ENCODE assay signal across 15 mouse cellular contexts in the genomic region with DNA sequence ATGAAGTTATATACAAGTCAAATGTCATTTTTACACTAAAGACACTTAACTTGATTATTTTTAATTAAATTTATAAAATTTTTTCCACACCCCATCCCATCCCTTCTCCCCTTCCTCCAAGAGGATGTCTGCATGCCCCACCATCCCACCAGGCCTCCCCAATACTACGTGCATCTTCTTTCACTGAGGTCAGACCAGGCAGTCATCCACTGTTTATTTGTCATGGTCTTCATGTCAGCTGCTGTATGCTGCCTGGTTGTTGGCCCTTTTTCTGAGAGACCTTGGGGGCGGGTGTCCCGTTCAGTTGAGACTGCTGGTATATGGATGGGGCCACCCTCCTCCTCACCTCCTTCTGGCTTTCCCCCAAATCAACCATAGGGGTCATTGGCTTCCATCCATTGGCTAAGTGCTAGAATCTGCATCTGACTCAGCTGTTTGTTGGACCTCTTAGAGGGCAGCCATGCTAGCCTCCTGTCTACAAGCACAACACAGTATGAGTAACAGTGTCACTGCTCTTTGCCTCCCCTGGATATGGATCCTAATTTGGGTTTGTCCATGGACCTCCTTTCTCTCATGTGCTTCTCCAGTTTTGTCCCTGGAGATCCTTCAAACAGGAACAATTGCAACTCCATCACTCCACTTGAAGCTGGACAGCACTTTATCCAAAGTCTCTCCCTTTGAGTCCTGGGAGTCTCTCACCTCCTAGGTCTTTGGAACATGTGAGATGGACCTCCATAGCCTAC. TPM values are rescaled to one million over a fixed set of nuclear protein-coding genes. Genes with fewer than 3 reads are reported as not detected.
A peak's percentile ranks its signal among the peaks of the same experiment; 100 is the strongest.
DNase-seq lines count a peak whose midpoint lies in the region; ATAC-seq and TF ChIP-seq lines count a peak whose summit lies in the region.
"Not testable (repeated sequence)": the region's sequence is repeated elsewhere in the genome, so short reads cannot be mapped to it uniquely, and the experiment has no call there.
"Had no signal": no experiment of that assay in that cellular context is flagged by ENCODE, and none has a peak within 500 bp of the region (broad histone marks: within the 10 kb centered on the region; RNA-seq: fewer than 3 reads in every experiment).

No protein-coding gene starts in this region.

- H3K9ac ChIP-seq in embryonic facial prominence, embryonic 15.5 days; hindbrain, embryonic 13.5 days; limb, embryonic 12.5 days (replicated peaks); lung, postnatal 0 days (replicated peaks; ENCODE audit: low read depth): not testable (repeated sequence)

- H3K4me2 ChIP-seq in embryonic facial prominence, embryonic 15.5 days (replicated peaks); hindbrain, embryonic 13.5 days; limb, embryonic 12.5 days; lung, postnatal 0 days (replicated peaks; ENCODE audit: low read depth, low read length): not testable (repeated sequence)

- H3K9me3 ChIP-seq in embryonic facial prominence, embryonic 15.5 days (replicated peaks); heart, embryonic 10.5 days; lung, postnatal 0 days (ENCODE audit: low read length): not testable (repeated sequence)
- peaks cover 17% of the 10 kb centered on the region; the same call in 1 of the 2 replicates for H3K9me3 ChIP-seq in hindbrain, embryonic 13.5 days
- H3K9me3 ChIP-seq in limb, embryonic 12.5 days, result peaks cover 18% of the 10 kb centered on the region

- ATAC-seq in embryonic facial prominence, embryonic 15.5 days (ENCODE audit: insufficient number of reproducible peaks, low FRiP score, low TSS enrichment, low read depth), result peak; percentile 69
- ATAC-seq in hindbrain, embryonic 13.5 days (ENCODE audit: low FRiP score), result peak; percentile 49; the same call in 1 of the 2 replicates
- peak; percentile 63; the same call in 1 of the 2 replicates for ATAC-seq in limb, embryonic 12.5 days (ENCODE audit: insufficient number of reproducible peaks, insufficient read depth, low FRiP score, low TSS enrichment, low read depth)
- ATAC-seq in lung, postnatal 0 days, result not testable (repeated sequence)
- peak; percentile 72 for ATAC-seq in monocyte, adult 5-6 weeks (replicated peaks; ENCODE audit: insufficient number of reproducible peaks, low FRiP score, low TSS enrichment, poor library complexity, severe bottlenecking)

- 72% methylated on average over 3 of the region's 3 CpGs for WGBS in embryonic facial prominence, embryonic 15.5 days
- WGBS in heart, embryonic 10.5 days, result 77% methylated on average over 3 of the region's 3 CpGs
- WGBS in hindbrain, embryonic 13.5 days, result 87% methylated on average over 3 of the region's 3 CpGs
- 86% methylated on average over 3 of the region's 3 CpGs for WGBS in limb, embryonic 12.5 days
- 79% methylated on average over 3 of the region's 3 CpGs for WGBS in lung, postnatal 0 days

- not testable (repeated sequence) for H3K36me3 ChIP-seq in embryonic facial prominence, embryonic 15.5 days; heart, embryonic 10.5 days; hindbrain, embryonic 13.5 days; limb, embryonic 12.5 days; lung, postnatal 0 days (ENCODE audit: insufficient read depth, low read length)

- TF ChIP-seq EP300 in lung, postnatal 0 days (IDR thresholded peaks at IDR 0.05), result not testable (repeated sequence)

- H3K4me3 ChIP-seq in embryonic facial prominence, embryonic 15.5 days (replicated peaks); heart, embryonic 10.5 days; hindbrain, embryonic 13.5 days; limb, embryonic 12.5 days (replicated peaks); lung, postnatal 0 days (ENCODE audit: low read depth, low read length): not testable (repeated sequence)

- TF ChIP-seq CTCF in lung, postnatal 0 days (IDR thresholded peaks at IDR 0.05), result not testable (repeated sequence)

- not testable (repeated sequence) for H3K27ac ChIP-seq in embryonic facial prominence, embryonic 15.5 days (replicated peaks); heart, embryonic 10.5 days; hindbrain, embryonic 13.5 days; limb, embryonic 12.5 days; lung, postnatal 0 days (ENCODE audit: low read length)

- H3K4me1 ChIP-seq in embryonic facial prominence, embryonic 15.5 days; heart, embryonic 10.5 days; hindbrain, embryonic 13.5 days (replicated peaks); limb, embryonic 12.5 days (replicated peaks); lung, postnatal 0 days (ENCODE audit: insufficient read depth, low read depth, low read length): not testable (repeated sequence)

- DNase-seq in ES-CJ7 (ENCODE audit: low read depth, low spot score), result peak; percentile 1
- DNase-seq in heart, embryonic 10.5 days (ENCODE audit: low spot score), result peak; percentile 64
- DNase-seq in lung, postnatal 0 days (ENCODE audit: low spot score), result peak; percentile 3

- not testable (repeated sequence) for H3K27me3 ChIP-seq in embryonic facial prominence, embryonic 15.5 days; heart, embryonic 10.5 days (ENCODE audit: insufficient read depth, poor library complexity, severe bottlenecking); hindbrain, embryonic 13.5 days; limb, embryonic 12.5 days; lung, postnatal 0 days (replicated peaks; ENCODE audit: insufficient read depth, low read length)

RNA-seq across cellular contexts. Expression of gene Zfp980, which starts 12.7 kb away (rescaled TPM):
- not detected in 2 replicates for polyA plus RNA-seq in embryonic facial prominence, embryonic 15.5 days (2015; fragmentation: Nextera tagmentation; extraction: Ambion mirVana)
- polyA plus RNA-seq in heart, embryonic 10.5 days (2016; fragmentation: Nextera tagmentation; extraction: Ambion mirVana), result 0.09 TPM in 1 of 2 replicates, not detected in the other
- not detected in 2 replicates for polyA plus RNA-seq in hindbrain, embryonic 13.5 days (2015; fragmentation: Nextera tagmentation; extraction: Ambion mirVana)
- not detected in 2 replicates for polyA plus RNA-seq in limb, embryonic 12.5 days (2016; fragmentation: Nextera tagmentation; extraction: Ambion mirVana)
- not detected in 2 replicates for polyA plus RNA-seq in lung, postnatal 0 days (2015; fragmentation: Nextera tagmentation; extraction: Ambion mirVana)
- not detected in 3 replicates for total RNA-seq in monocyte, adult 5-6 weeks (2017)
- total RNA-seq: adrenal gland, postnatal 14 days had no signal
- polyA plus RNA-seq: brain, embryonic 14.5 days; forebrain, embryonic 13.5 days; heart, adult 2 months; hindbrain, embryonic 16.5 days; intestine, postnatal 0 days; lung, adult 2 months; midbrain, embryonic 10.5 days had no signal

Comparison
In these comparisons a context has a peak if more than half of its experiments do, and no peak if none do; other contexts are left out.
1. DNase-seq: peak in every context shown above with its lines; median percentile 64 in heart, embryonic 10.5 days; 3 in lung, postnatal 0 days; 1 in ES-CJ7.